Mouse (Mus musculus): ENCODE results near the gene Slc24a4. TPM values are rescaled to one million over a fixed set of nuclear protein-coding genes. Genes with fewer than 3 reads are reported as not detected.

Gene Slc24a4
- polyA plus RNA-seq, 1 experiment from 2014 or later, result 0.17 TPM

- H3K27me3 ChIP-seq (replicated peaks; ENCODE audit: control insufficient read depth, insufficient read depth, low read length), result no peaks in the 10 kb centered on the region
- WGBS, result 5% methylated on average over 23 of the region's 24 CpGs
- peak overlapping the region; percentile 82 for H3K9ac ChIP-seq (ENCODE audit: low read depth, low read length)
- H3K4me3 ChIP-seq (ENCODE audit: low read depth, low read length), result peak overlapping the region; percentile 67
- H3K27ac ChIP-seq (ENCODE audit: low read depth, low read length), result peak overlapping the region; percentile 83
- ATAC-seq, result peak; percentile 58
- H3K4me2 ChIP-seq (replicated peaks; ENCODE audit: low read depth), result peak overlapping the region; percentile 98
- peaks cover 6% of the 10 kb centered on the region for H3K4me1 ChIP-seq (replicated peaks; ENCODE audit: control insufficient read depth, insufficient read depth, low read length)
- no peak for TF ChIP-seq CTCF (IDR thresholded peaks at IDR 0.05; ENCODE audit: low read depth)
- no peaks in the 10 kb centered on the region for H3K9me3 ChIP-seq (ENCODE audit: control insufficient read depth)
- H3K36me3 ChIP-seq (ENCODE audit: control insufficient read depth, insufficient read depth), result no peaks in the 10 kb centered on the region
Observed at GRCm38 (mm10) chr12:102283483-102284266, 155.1 kb downstream of the Slc24a4 start.

GRCm38 (mm10) chr12:102284267-102284610, 155.7 kb downstream of the Slc24a4 start:
- Histone ChIP-seq H3K9ac (ENCODE audit: low read depth, low read length) (0 out of 2 replicates have a peak overlapping the region, but pooled peaks have one; percentile 82), H3K9me3 (ENCODE audit: control insufficient read depth) (no peaks in the 10 kb centered on the region), H3K4me3 (ENCODE audit: low read depth, low read length) (peak overlapping the region; percentile 67), H3K4me2 (replicated peaks; ENCODE audit: low read depth) (peak overlapping the region; percentile 98), H3K4me1 (replicated peaks; ENCODE audit: control insufficient read depth, insufficient read depth, low read length) (peaks cover 6% of the 10 kb centered on the region), H3K27ac (ENCODE audit: low read depth, low read length) (no peak overlapping the region), H3K36me3 (ENCODE audit: control insufficient read depth, insufficient read depth) (no peaks in the 10 kb centered on the region), H3K27me3 (replicated peaks; ENCODE audit: control insufficient read depth, insufficient read depth, low read length) (no peaks in the 10 kb centered on the region)
- 31% methylated on average over 9 of the region's 9 CpGs for WGBS
- ATAC-seq, result no peak
- TF ChIP-seq CTCF (IDR thresholded peaks at IDR 0.05; ENCODE audit: low read depth), result no peak

GRCm38 (mm10) chr12:102284618-102285159, 156.2 kb downstream of the Slc24a4 start:
- Histone ChIP-seq H3K27me3 (replicated peaks; ENCODE audit: control insufficient read depth, insufficient read depth, low read length) (no peaks in the 10 kb centered on the region), H3K9me3 (ENCODE audit: control insufficient read depth) (no peaks in the 10 kb centered on the region), H3K27ac (ENCODE audit: low read depth, low read length) (no peak overlapping the region), H3K4me1 (replicated peaks; ENCODE audit: control insufficient read depth, insufficient read depth, low read length) (peaks cover 6% of the 10 kb centered on the region), H3K9ac (ENCODE audit: low read depth, low read length) (0 out of 2 replicates have a peak overlapping the region, but pooled peaks have one; percentile 82), H3K4me3 (ENCODE audit: low read depth, low read length) (peak overlapping the region; percentile 67; the same call in 1 of the 2 replicates), H3K4me2 (replicated peaks; ENCODE audit: low read depth) (peak overlapping the region; percentile 98), H3K36me3 (ENCODE audit: control insufficient read depth, insufficient read depth) (no peaks in the 10 kb centered on the region)
- TF ChIP-seq CTCF (IDR thresholded peaks at IDR 0.05; ENCODE audit: low read depth), result no peak
- ATAC-seq, result no peak
- WGBS, result 38% methylated on average over 3 of the region's 3 CpGs

GRCm38 (mm10) chr12:102285318-102285717, 156.8 kb downstream of the Slc24a4 start:
- Histone ChIP-seq H3K9ac (ENCODE audit: low read depth, low read length) (no peak overlapping the region), H3K27ac (ENCODE audit: low read depth, low read length) (no peak overlapping the region)
- 78% methylated on average over 6 of the region's 6 CpGs for WGBS

GRCm38 (mm10) chr12:102285779-102286178, 157.2 kb downstream of the Slc24a4 start:
- H3K4me1 ChIP-seq (replicated peaks; ENCODE audit: control insufficient read depth, insufficient read depth, low read length), result peaks cover 6% of the 10 kb centered on the region
- TF ChIP-seq CTCF (IDR thresholded peaks at IDR 0.05; ENCODE audit: low read depth), result no peak
- no peaks in the 10 kb centered on the region for H3K27me3 ChIP-seq (replicated peaks; ENCODE audit: control insufficient read depth, insufficient read depth, low read length)
- no peaks in the 10 kb centered on the region for H3K36me3 ChIP-seq (ENCODE audit: control insufficient read depth, insufficient read depth)
- H3K4me3 ChIP-seq (ENCODE audit: low read depth, low read length), result no peak overlapping the region
- H3K27ac ChIP-seq (ENCODE audit: low read depth, low read length), result no peak overlapping the region
- H3K9me3 ChIP-seq (ENCODE audit: control insufficient read depth), result no peaks in the 10 kb centered on the region
- no peak overlapping the region for H3K9ac ChIP-seq (ENCODE audit: low read depth, low read length)
- ATAC-seq, result no peak
- no peak overlapping the region for H3K4me2 ChIP-seq (replicated peaks; ENCODE audit: low read depth)
- WGBS, result 72% methylated on average over 5 of the region's 5 CpGs

More at GRCm38 (mm10) chr12:102285318-102285717, 156.8 kb downstream of the Slc24a4 start:
- Histone ChIP-seq H3K36me3 (ENCODE audit: control insufficient read depth, insufficient read depth) (no peaks in the 10 kb centered on the region), H3K4me2 (replicated peaks; ENCODE audit: low read depth) (peak overlapping the region; percentile 98), H3K4me3 (ENCODE audit: low read depth, low read length) (no peak overlapping the region), H3K27me3 (replicated peaks; ENCODE audit: control insufficient read depth, insufficient read depth, low read length) (no peaks in the 10 kb centered on the region), H3K9me3 (ENCODE audit: control insufficient read depth) (no peaks in the 10 kb centered on the region), H3K4me1 (replicated peaks; ENCODE audit: control insufficient read depth, insufficient read depth, low read length) (peaks cover 6% of the 10 kb centered on the region)
- no peak for TF ChIP-seq CTCF (IDR thresholded peaks at IDR 0.05; ENCODE audit: low read depth)
- no peak for ATAC-seq

- Histone ChIP-seq H3K27ac (ENCODE audit: low read depth, low read length) (no peak overlapping the region), H3K9ac (ENCODE audit: low read depth, low read length) (no peak overlapping the region), H3K4me2 (replicated peaks; ENCODE audit: low read depth) (no peak overlapping the region), H3K9me3 (ENCODE audit: control insufficient read depth) (no peaks in the 10 kb centered on the region), H3K36me3 (ENCODE audit: control insufficient read depth, insufficient read depth) (no peaks in the 10 kb centered on the region), H3K27me3 (replicated peaks; ENCODE audit: control insufficient read depth, insufficient read depth, low read length) (no peaks in the 10 kb centered on the region), H3K4me1 (replicated peaks; ENCODE audit: control insufficient read depth, insufficient read depth, low read length) (peaks cover 6% of the 10 kb centered on the region), H3K4me3 (ENCODE audit: low read depth, low read length) (no peak overlapping the region)
- no peak for ATAC-seq
- WGBS, result 52% methylated on average over 10 of the region's 10 CpGs
- no peak for TF ChIP-seq CTCF (IDR thresholded peaks at IDR 0.05; ENCODE audit: low read depth)
Observed at GRCm38 (mm10) chr12:102286681-102287414, 158.3 kb downstream of the Slc24a4 start.
